Mouse (Mus musculus) ES-Bruce4 (cell line): ENCODE measurements around the gene Anapc15-ps. TPM values are rescaled to one million over a fixed set of nuclear protein-coding genes. Genes with fewer than 3 reads are reported as not detected.

ENCODE experiments used
- H3K27ac ChIP-seq: 2 replicates; pipeline ENCODE4 v1.5.1; 2012; ENCODE audit warnings: low read length, inconsistent platforms; ENCODE audit not compliant: insufficient read depth
- H3K27me3 ChIP-seq: 2 replicates; pipeline ENCODE4 v1.6.1; 2012; ENCODE audit warnings: mild to moderate bottlenecking, low read length, inconsistent platforms; ENCODE audit not compliant: control insufficient read depth, poor library complexity, insufficient read depth, severe bottlenecking
- H3K36me3 ChIP-seq: 2 replicates; pipeline ENCODE4 v1.6.1; 2012; ENCODE audit warnings: inconsistent platforms, mild to moderate bottlenecking, low read length, moderate library complexity; ENCODE audit not compliant: control insufficient read depth, poor library complexity, insufficient read depth, severe bottlenecking
- H3K4me1 ChIP-seq: one replicate; pipeline ENCODE4 v1.8.1; 2011; ENCODE audit warnings: low read length; ENCODE audit not compliant: control insufficient read depth, insufficient read depth
- H3K4me3 ChIP-seq: 2 replicates; pipeline ENCODE4 v1.5.1; 2011; ENCODE audit warnings: low read depth, mild to moderate bottlenecking, low read length
- H3K9ac ChIP-seq: 2 replicates; pipeline ENCODE4 v1.6.1; 2012; ENCODE audit warnings: low read depth, mild to moderate bottlenecking, inconsistent platforms; ENCODE audit not compliant: poor library complexity, severe bottlenecking
- H3K9me3 ChIP-seq: replicated peaks from 2 replicates; pipeline ENCODE4 v1.6.1; 2012; ENCODE audit warnings: mild to moderate bottlenecking, low read length, inconsistent platforms; ENCODE audit not compliant: control insufficient read depth, poor library complexity, insufficient read depth, severe bottlenecking
- CTCF ChIP-seq: IDR thresholded peaks from one replicate; pipeline ENCODE4 v1.8.1; 2011; ENCODE audit warnings: low read depth, low read length
- EP300 ChIP-seq: IDR thresholded peaks from 2 replicates; pipeline ENCODE4 v1.6.1; 2011; ENCODE audit warnings: low read depth, low read length; ENCODE audit not compliant: insufficient read depth
- POLR2A ChIP-seq: IDR thresholded peaks from one replicate; pipeline ENCODE4 v1.8.1; 2011; ENCODE audit warnings: low read length; ENCODE audit not compliant: insufficient read depth
- polyA plus RNA-seq: library from polyadenylated mRNA; stranded (reverse); fragments of >200 nt; gene quantifications from 2 replicates; pipeline ENCODE4 v1.2.4, GENCODE M21; 2011; ENCODE audit warnings: low read depth; ENCODE audit not compliant: missing spikeins, insufficient read depth, insufficient read length

Anapc15-ps gene
- polyA plus RNA-seq, 1 experiment: 3.4 TPM

DNA sequence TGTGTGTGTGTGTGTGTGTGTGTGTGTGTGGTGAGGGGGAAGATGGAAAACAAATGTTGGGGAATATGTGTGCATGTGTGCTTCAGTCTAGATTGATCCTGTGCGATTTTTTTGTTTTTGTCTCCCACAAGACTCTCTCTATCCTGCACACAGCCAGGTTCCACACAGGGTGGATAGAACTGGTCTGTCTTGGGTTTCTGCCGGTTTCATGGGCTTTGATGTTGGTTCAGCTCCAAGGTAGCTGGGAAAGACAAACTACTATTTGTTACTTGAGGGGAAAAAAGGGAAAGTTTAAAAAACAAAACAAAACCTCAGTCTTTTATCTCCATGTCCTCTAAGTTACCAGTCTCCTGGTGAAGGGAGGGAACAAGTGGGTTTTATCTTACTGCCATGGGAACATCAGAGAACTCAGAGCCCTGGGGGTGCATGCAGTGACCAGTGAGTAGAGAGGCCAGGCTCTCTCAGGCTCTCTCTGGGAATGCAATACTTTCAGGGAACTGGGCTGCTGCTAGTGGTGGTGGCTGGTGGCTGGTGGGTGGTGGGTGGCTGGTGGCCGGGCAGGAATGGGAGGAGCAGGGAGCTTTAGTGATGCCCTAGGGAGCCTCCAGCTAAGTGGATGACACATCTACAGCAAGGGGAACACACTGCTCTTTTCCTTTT, 5.8 kb downstream of the Anapc15-ps start:
- Histone ChIP-seq H3K27ac (no peak overlapping the region), H3K36me3 (no peaks in the 10 kb centered on the region), H3K4me1 (no peaks in the 10 kb centered on the region), H3K4me3 (no peak overlapping the region), H3K9ac (no peak overlapping the region), H3K27me3 (no peaks in the 10 kb centered on the region), H3K9me3 (no peaks in the 10 kb centered on the region)
- no peak for TF ChIP-seq POLR2A
- TF ChIP-seq EP300: no peak

DNA sequence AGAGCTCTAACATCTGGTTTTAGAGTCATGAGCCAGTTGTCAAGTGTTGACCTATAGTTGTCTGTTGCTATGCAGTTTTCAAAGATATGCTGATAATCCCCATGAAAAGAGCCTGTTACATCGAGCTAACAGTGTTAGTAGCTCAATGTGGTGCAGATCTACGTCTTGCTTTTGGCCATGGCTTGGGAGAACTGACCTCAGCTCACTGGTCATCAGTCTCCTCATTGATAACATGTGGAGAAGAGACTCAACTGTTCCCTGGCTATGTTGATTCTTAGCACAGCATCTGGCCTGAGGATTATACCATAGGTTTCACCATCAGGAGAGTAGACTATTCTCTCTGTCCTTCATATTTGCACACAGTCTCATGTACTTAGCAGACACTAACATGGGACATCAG, 6.5 kb downstream of the Anapc15-ps start:
- Histone ChIP-seq H3K9me3 (no peaks in the 10 kb centered on the region), H3K4me3 (no peak overlapping the region), H3K9ac (no peak overlapping the region), H3K4me1 (no peaks in the 10 kb centered on the region), H3K27me3 (no peaks in the 10 kb centered on the region), H3K36me3 (no peaks in the 10 kb centered on the region), H3K27ac (no peak overlapping the region)
- no peak for TF ChIP-seq POLR2A

DNA sequence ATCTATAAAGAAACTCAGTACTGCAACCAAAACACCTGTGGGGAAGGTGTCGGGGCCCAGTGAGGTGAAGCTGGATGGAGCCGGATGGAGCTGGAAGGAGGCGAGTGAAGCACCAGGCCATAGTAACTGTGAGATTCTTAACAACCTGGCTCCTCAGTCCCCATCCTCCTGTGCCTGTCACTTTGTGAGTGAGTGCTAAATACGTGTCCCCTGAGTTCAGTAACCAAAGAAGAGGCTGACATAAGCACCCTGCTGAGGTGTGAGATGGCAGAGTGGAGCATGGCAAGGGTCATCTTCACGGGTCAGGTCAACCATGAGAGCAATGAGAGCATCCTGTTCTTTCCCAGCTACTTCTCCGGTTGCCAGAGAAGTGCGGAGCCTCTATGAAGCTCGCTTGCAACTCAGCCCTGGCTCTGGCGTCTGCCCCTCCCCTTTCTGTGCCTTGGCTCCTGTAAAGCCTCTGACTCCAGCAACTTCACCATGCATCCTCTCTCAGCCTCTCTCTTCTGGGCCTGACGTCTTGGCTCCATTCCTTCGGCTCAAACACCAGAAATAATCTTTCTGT, 7.7 kb downstream of the Anapc15-ps start:
- Histone ChIP-seq H3K27me3 (no peaks in the 10 kb centered on the region), H3K36me3 (no peaks in the 10 kb centered on the region), H3K27ac (no peak overlapping the region), H3K4me3 (no peak overlapping the region), H3K4me1 (peaks cover 4% of the 10 kb centered on the region), H3K9ac (no peak overlapping the region), H3K9me3 (no peaks in the 10 kb centered on the region)
- TF ChIP-seq EP300: no peak
- no peak for TF ChIP-seq CTCF
- TF ChIP-seq POLR2A: no peak

DNA sequence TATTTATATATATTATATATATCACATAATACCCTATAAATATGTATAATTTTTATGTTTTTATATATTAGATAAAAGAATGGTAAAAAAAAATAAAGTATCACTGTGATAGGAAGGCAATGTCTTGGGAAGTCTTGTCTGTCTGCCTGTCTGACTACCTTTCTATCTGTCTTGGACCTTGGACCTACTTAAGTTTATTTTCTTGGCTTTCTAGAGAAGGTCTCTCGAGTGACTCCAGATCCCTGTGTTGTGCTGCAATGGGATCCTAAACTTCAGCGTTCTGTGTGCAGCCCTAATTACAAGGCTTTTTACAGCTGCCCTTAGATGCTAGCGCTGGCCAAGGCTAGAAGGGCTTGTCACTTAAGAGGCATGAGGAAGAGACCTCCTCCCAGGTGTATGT, 8.6 kb downstream of the Anapc15-ps start:
- no peaks in the 10 kb centered on the region for H3K27me3 ChIP-seq
- H3K27ac ChIP-seq: no peak overlapping the region
- H3K9ac ChIP-seq: no peak overlapping the region
- H3K4me1 ChIP-seq: peaks cover 6% of the 10 kb centered on the region
- H3K4me3 ChIP-seq: no peak overlapping the region
- TF ChIP-seq POLR2A: no peak
- no peak for TF ChIP-seq EP300
- TF ChIP-seq CTCF: no peak
- H3K9me3 ChIP-seq: no peaks in the 10 kb centered on the region
- no peaks in the 10 kb centered on the region for H3K36me3 ChIP-seq

DNA sequence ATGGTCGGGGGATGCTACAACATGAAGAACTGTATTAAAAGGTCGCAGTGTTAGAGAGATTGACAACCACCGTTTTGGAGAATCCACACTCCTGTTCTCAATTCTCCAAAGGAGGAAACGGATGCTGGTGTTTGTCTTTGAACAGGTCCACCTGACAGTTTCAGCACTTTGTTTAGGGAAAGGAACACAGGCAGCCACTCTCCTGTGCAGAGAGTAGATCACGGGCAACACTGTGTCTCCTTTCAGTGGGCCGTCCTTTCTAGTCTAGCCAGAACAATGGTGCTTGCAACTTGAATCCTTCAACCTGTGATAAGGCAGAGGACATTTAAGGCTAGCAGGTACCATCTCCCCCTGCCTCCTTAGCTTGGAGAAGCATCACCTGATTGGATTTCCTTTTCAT, 12.9 kb downstream of the Anapc15-ps start:
- no peak overlapping the region for H3K27ac ChIP-seq
- no peak for TF ChIP-seq CTCF
- TF ChIP-seq POLR2A: no peak
- TF ChIP-seq EP300: no peak
- peaks cover 7% of the 10 kb centered on the region for H3K4me1 ChIP-seq
- no peak overlapping the region for H3K4me3 ChIP-seq
- 0 out of 2 replicates have a peak, but pooled peaks cover 2% of the 10 kb centered on the region for H3K9me3 ChIP-seq
- no peaks in the 10 kb centered on the region for H3K36me3 ChIP-seq
- no peak overlapping the region for H3K9ac ChIP-seq
- no peaks in the 10 kb centered on the region for H3K27me3 ChIP-seq

DNA sequence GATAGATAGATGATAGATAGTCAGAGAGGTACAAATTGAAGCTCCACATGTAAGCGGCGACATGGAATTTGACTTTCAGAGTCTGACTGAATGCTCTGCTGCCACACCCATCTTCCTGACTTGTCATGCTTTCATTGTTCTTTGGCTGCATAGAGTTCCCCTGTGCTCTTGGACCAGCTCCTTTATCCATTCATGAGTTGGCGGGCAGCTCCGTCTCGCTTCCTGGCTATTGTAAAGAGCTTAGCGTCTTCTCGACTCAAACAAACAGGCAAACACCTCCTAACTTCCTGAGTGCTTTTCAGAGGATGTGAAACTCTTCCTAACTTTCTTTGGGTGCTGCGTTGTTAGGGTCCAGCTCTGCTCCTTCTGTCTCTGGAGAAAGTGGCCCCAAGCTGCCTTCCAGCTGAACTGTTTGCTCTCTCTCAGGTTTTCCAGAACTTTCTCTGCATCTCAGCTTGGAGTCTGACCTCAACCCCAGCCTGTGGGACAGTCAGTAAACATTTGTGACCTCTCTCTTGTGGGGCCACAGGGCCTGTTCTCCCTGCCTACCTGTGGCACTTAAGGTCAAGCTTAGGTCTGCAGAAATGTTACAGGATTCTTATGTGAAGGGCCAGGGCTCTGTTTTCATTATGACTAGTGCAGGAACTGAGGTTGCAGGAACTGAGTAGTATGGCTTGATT, 13.6 kb downstream of the Anapc15-ps start:
- Histone ChIP-seq H3K4me1 (peaks cover 7% of the 10 kb centered on the region), H3K27ac (no peak overlapping the region), H3K9me3 (0 out of 2 replicates have a peak, but pooled peaks cover 2% of the 10 kb centered on the region), H3K36me3 (no peaks in the 10 kb centered on the region), H3K27me3 (no peaks in the 10 kb centered on the region), H3K9ac (no peak overlapping the region), H3K4me3 (no peak overlapping the region)
- TF ChIP-seq EP300: no peak
- no peak for TF ChIP-seq CTCF
- TF ChIP-seq POLR2A: no peak
